Mouse (Mus musculus): ENCODE measurements around the gene Sf1.

DNA sequence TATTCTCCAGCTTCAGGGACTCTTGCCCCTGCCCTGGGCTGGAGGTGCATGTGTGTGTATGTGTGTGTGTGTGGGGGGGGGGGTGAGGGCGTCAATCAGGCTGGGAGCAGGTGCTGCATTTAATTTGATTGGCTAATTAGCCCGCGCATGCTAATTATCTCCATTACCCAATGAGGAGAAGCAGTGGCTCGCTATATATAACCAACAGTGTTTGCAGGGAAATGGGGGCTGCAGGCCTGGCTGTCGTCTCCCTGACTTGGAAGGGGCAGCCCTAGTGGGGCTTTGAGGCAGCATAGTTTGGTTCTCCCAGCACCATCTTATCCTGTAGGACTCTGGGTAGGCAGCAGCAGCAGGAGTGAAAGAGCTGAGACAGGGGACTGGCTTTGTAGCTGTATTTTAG lies 62.1 kb downstream of the Sf1 start:
- TF ChIP-seq POLR2A (IDR thresholded peaks at IDR 0.05; ENCODE audit: control insufficient read depth, extremely low read depth, insufficient read depth, low read length, poor library complexity) = no peak
- TF ChIP-seq CTCF (IDR thresholded peaks at IDR 0.05; ENCODE audit: borderline replicate concordance, control insufficient read depth, extremely low read depth, insufficient read depth, low read length, poor library complexity) = no peak

Data from thymus, adult 2 months (tissue).